Mouse (Mus musculus) testis, adult 2 months (tissue): ENCODE data around the gene Gm5767. TPM values are rescaled to one million over a fixed set of nuclear protein-coding genes. Genes with fewer than 3 reads are reported as not detected.

Source experiments
- H3K27ac ChIP-seq: fragments of 200-500 bp; 2 replicates; pipeline ENCODE4 v1.5.1; 2012; ENCODE audit warnings: low read depth, low read length; ENCODE audit not compliant: control insufficient read depth, insufficient read depth
- H3K27me3 ChIP-seq: fragments of 200-500 bp; 2 replicates; pipeline ENCODE4 v1.6.1; 2012; ENCODE audit warnings: mild to moderate bottlenecking, low read length, moderate library complexity; ENCODE audit not compliant: control insufficient read depth, insufficient read depth
- H3K36me3 ChIP-seq: fragments of 200-500 bp; 2 replicates; pipeline ENCODE4 v1.6.1; 2012; ENCODE audit warnings: mild to moderate bottlenecking, low read length; ENCODE audit not compliant: control insufficient read depth, insufficient read depth
- H3K4me1 ChIP-seq: fragments of 200-500 bp; 2 replicates; pipeline ENCODE4 v1.6.1; 2012; ENCODE audit warnings: low read length; ENCODE audit not compliant: control insufficient read depth, insufficient read depth
- H3K4me3 ChIP-seq: fragments of 200-500 bp; 2 replicates; pipeline ENCODE4 v1.5.1; 2012; ENCODE audit warnings: low read depth, mild to moderate bottlenecking, low read length, moderate library complexity, mixed read lengths; ENCODE audit not compliant: control insufficient read depth
- CTCF ChIP-seq: fragments of 200-500 bp; IDR thresholded peaks from 2 replicates; pipeline ENCODE4 v1.5.1; 2012; ENCODE audit warnings: low read depth, mild to moderate bottlenecking, inconsistent platforms, low read length, moderate library complexity; ENCODE audit not compliant: control insufficient read depth, insufficient read depth, insufficient replicate concordance
- POLR2A ChIP-seq: fragments of 200-500 bp; IDR thresholded peaks from 2 replicates; pipeline ENCODE4 v1.6.1; 2012; ENCODE audit warnings: low read depth, mild to moderate bottlenecking, inconsistent platforms, low read length, moderate library complexity; ENCODE audit not compliant: control insufficient read depth
- polyA plus RNA-seq: library from polyadenylated mRNA; depleted of rRNA; stranded (reverse); fragments of >200 nt; gene quantifications from 2 replicates; pipeline ENCODE4 v1.2.3, GENCODE M21; 2012

Gm5767 gene
- polyA plus RNA-seq, 1 experiment = 526 TPM

- no peaks in the 10 kb centered on the region for H3K4me1 ChIP-seq
- no peak overlapping the region for H3K4me3 ChIP-seq
- no peak for TF ChIP-seq POLR2A
- TF ChIP-seq CTCF = no peak
- peaks cover under 1% of the 10 kb centered on the region; the same call in 1 of the 2 replicates for H3K36me3 ChIP-seq
- no peak overlapping the region for H3K27ac ChIP-seq
- no peaks in the 10 kb centered on the region for H3K27me3 ChIP-seq
These were observed 7.1 kb downstream of the Gm5767 start for GRCm38 (mm10) chr16:8687559-8688112.

DNA sequence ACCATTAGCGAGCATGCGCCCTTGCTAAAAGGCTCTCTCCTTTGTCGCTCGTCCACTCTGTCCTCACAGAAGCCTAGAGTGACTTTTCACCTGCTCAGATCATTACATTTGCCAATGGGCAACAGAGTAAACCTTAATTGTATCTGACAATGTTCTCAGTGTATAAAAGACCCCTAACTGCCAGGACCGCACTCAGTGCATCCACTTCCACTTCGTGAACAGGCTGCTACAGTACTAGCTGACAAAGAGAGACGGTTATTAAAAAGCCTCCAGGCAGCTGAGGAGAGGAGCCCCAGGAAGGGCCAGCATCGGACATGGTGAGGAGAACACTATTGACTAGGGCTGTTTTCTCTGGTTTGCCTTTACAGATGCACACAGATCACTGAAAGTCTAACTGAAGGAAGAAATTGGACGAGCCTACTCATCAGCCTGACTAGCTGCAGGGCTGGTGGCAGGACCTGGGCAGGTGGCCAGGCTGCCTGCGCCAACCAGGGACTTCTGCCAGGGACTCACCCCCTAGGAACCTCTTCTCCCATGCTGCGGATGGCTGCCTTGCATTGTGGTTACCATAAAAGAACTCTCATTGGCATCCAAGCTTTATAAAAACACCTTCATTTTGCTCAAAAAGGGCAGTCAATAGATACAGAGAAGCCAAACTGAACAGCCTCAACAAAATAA is 9.5 kb downstream of the Gm5767 start:
- Histone ChIP-seq H3K36me3 (peaks cover 5% of the 10 kb centered on the region), H3K4me3 (no peak overlapping the region), H3K27me3 (no peaks in the 10 kb centered on the region), H3K4me1 (no peaks in the 10 kb centered on the region), H3K27ac (no peak overlapping the region)
- TF ChIP-seq CTCF (no peak), POLR2A (no peak)

- H3K36me3 ChIP-seq = peaks cover 7% of the 10 kb centered on the region
- TF ChIP-seq CTCF (no peak), POLR2A (no peak)
These were observed 10.6 kb downstream of the Gm5767 start for GRCm38 (mm10) chr16:8691206-8691605.

GRCm38 (mm10) chr16:8699556-8699955 is 19.0 kb downstream of the Gm5767 start:
- H3K27me3 ChIP-seq = no peaks in the 10 kb centered on the region
- H3K36me3 ChIP-seq = peaks cover 11% of the 10 kb centered on the region
- no peaks in the 10 kb centered on the region for H3K4me1 ChIP-seq
- H3K27ac ChIP-seq = no peak overlapping the region
- no peak overlapping the region for H3K4me3 ChIP-seq
- TF ChIP-seq POLR2A = no peak

More at GRCm38 (mm10) chr16:8691206-8691605, 10.6 kb downstream of the Gm5767 start:
- Histone ChIP-seq H3K4me1 (no peaks in the 10 kb centered on the region), H3K27ac (no peak overlapping the region), H3K27me3 (no peaks in the 10 kb centered on the region), H3K4me3 (no peak overlapping the region)

DNA sequence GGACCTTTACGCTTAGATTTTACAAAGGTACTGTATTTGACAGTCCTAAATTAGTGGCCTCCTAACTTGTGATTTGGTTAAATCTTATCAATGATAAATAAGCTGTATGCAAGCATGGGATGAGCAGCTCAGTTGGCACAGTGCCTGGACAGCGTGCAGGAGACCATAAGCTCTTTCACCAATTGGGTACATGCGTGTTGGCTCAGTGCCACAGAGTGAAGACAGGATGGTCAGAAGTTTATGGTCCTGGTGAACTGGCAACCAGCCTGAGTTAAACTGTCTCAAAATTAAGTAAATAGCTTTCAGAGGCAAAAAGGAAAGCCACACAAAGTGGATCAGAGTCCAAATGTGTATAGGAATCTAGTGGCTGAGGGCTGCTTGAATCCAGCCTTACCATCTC is 20.0 kb downstream of the Gm5767 start:
- Histone ChIP-seq H3K4me3 (no peak overlapping the region), H3K36me3 (peaks cover 8% of the 10 kb centered on the region), H3K27ac (no peak overlapping the region), H3K4me1 (no peaks in the 10 kb centered on the region), H3K27me3 (no peaks in the 10 kb centered on the region)
- TF ChIP-seq CTCF (no peak), POLR2A (no peak)

- peaks cover 5% of the 10 kb centered on the region for H3K36me3 ChIP-seq
- peaks cover 4% of the 10 kb centered on the region for H3K4me1 ChIP-seq
- H3K27me3 ChIP-seq = no peaks in the 10 kb centered on the region
- no peak overlapping the region for H3K27ac ChIP-seq
- no peak overlapping the region for H3K4me3 ChIP-seq
- no peak for TF ChIP-seq POLR2A
- no peak for TF ChIP-seq CTCF
These were observed 31.4 kb downstream of the Gm5767 start for GRCm38 (mm10) chr16:8711998-8712397.

- no peak overlapping the region for H3K4me3 ChIP-seq
- H3K4me1 ChIP-seq = peaks cover 4% of the 10 kb centered on the region
- peaks cover 1% of the 10 kb centered on the region; the same call in 1 of the 2 replicates for H3K36me3 ChIP-seq
- TF ChIP-seq CTCF (no peak), POLR2A (no peak)
- H3K27me3 ChIP-seq = no peaks in the 10 kb centered on the region
- no peak overlapping the region for H3K27ac ChIP-seq
These were observed 34.3 kb downstream of the Gm5767 start for GRCm38 (mm10) chr16:8714851-8715250.
